Mouse (Mus musculus): ENCODE measurements around the gene Armc12.

Gene Armc12

DNA sequence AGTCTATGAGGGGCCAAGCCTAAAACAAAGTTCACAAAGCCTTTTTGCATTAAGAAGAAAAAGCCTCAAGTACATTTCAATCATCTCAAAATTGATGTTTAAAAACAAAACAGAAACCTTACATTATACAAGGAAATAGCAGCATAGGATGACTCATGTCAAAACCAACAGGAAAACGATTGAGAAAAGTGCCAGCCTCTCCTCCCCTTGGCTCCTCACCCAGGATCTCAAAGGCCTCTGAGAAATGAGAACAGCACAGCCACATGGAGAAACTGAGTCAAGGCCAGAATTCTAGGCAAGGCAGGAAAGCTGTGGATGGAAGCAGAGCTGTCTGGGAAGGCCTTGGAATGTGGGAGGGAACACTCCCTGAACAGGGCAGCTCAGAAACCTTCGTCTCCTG is 58.0 kb downstream of the Armc12 start:
- DNase-seq (ENCODE audit: low read depth, low spot score), result no peak

Measured in retina, adult 2 months (tissue).